ENCODE assay signal across 8 mouse cellular contexts in the genomic region with DNA sequence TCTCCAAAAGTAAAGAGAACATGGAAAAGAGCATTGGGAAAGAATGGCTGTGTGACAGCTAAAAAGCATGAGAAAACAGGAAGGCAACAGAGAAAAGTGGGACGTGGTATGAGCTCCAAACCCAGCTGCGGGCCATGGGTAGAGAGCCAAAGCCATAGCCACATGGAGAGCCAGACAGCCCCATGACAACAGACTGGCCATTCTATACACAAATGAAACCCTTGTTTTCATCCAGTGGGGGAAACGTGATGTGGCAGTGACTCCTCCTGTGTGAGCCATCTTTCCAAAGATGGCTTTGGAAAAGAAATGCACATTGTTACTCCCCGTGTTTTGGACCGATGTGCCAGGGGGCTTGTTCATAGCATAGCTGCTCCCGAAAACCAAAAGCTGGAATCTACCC. TPM values are rescaled to one million over a fixed set of nuclear protein-coding genes. Genes with fewer than 3 reads are reported as not detected.
A peak's percentile ranks its signal among the peaks of the same experiment; 100 is the strongest.
DNase-seq lines count a peak whose midpoint lies in the region; ATAC-seq lines count a peak whose summit lies in the region.

No protein-coding gene starts in this region.

- no peaks in the 10 kb centered on the region; the same call in 1 of the 2 replicates for H3K4me1 ChIP-seq in kidney, embryonic 14.5 days (ENCODE audit: control insufficient read depth, insufficient read depth, low read length)
- peaks cover 32% of the 10 kb centered on the region for H3K4me1 ChIP-seq in forebrain, embryonic 15.5 days
- H3K4me1 ChIP-seq in liver, embryonic 15.5 days (replicated peaks): peaks cover 24% of the 10 kb centered on the region

- peak overlapping the region; percentile 90 for H3K4me3 ChIP-seq in kidney, embryonic 14.5 days (ENCODE audit: low read length)
- peak overlapping the region; percentile 59 for H3K4me3 ChIP-seq in forebrain, embryonic 15.5 days
- peak overlapping the region; percentile 79 for H3K4me3 ChIP-seq in liver, embryonic 15.5 days (replicated peaks)

- H3K36me3 ChIP-seq in kidney, embryonic 14.5 days (ENCODE audit: control insufficient read depth, insufficient read depth, low read length): no peaks in the 10 kb centered on the region
- H3K36me3 ChIP-seq in forebrain, embryonic 15.5 days: no peaks in the 10 kb centered on the region
- H3K36me3 ChIP-seq in liver, embryonic 15.5 days (replicated peaks): no peaks in the 10 kb centered on the region

- H3K9ac ChIP-seq in kidney, embryonic 14.5 days (ENCODE audit: low read depth, low read length): peak overlapping the region; percentile 23; the same call in 1 of the 2 replicates
- H3K9ac ChIP-seq in forebrain, embryonic 15.5 days (replicated peaks): peak overlapping the region; percentile 79
- peak overlapping the region; percentile 82 for H3K9ac ChIP-seq in liver, embryonic 15.5 days

- H3K9me3 ChIP-seq in kidney, embryonic 14.5 days (ENCODE audit: control insufficient read depth, low read length): no peaks in the 10 kb centered on the region
- H3K9me3 ChIP-seq in forebrain, embryonic 15.5 days: no peaks in the 10 kb centered on the region
- H3K9me3 ChIP-seq in liver, embryonic 15.5 days (replicated peaks): no peaks in the 10 kb centered on the region

- H3K27me3 ChIP-seq in kidney, embryonic 14.5 days (ENCODE audit: control insufficient read depth, insufficient read depth, low read length): peaks cover 3% of the 10 kb centered on the region; the same call in 1 of the 2 replicates
- peaks cover 14% of the 10 kb centered on the region; the same call in 1 of the 2 replicates for H3K27me3 ChIP-seq in forebrain, embryonic 15.5 days
- H3K27me3 ChIP-seq in liver, embryonic 15.5 days: peaks cover 13% of the 10 kb centered on the region

- H3K27ac ChIP-seq in kidney, embryonic 14.5 days (ENCODE audit: low read depth, low read length): no peak overlapping the region
- H3K27ac ChIP-seq in forebrain, embryonic 15.5 days (replicated peaks): peak overlapping the region; percentile 88
- peak overlapping the region; percentile 95 for H3K27ac ChIP-seq in liver, embryonic 15.5 days (replicated peaks)

- ATAC-seq in kidney, embryonic 14.5 days (ENCODE audit: low FRiP score, low TSS enrichment): peak; percentile 28; the same call in 1 of the 2 replicates
- peak; percentile 1 for ATAC-seq in activated CD4-positive, CD25-positive, alpha-beta regulatory T cell, adult 4 months
- ATAC-seq in forebrain, embryonic 15.5 days (replicated peaks): peak; percentile 36
- peak; percentile 36; the same call in 1 of the 2 replicates for ATAC-seq in liver, embryonic 15.5 days (ENCODE audit: insufficient read depth)

- H3K4me2 ChIP-seq in kidney, embryonic 14.5 days (replicated peaks; ENCODE audit: low read depth, low read length): peak overlapping the region; percentile 80
- H3K4me2 ChIP-seq in forebrain, embryonic 15.5 days (replicated peaks): peak overlapping the region; percentile 62
- H3K4me2 ChIP-seq in liver, embryonic 15.5 days: peak overlapping the region; percentile 86

- WGBS in kidney, embryonic 14.5 days: 51% methylated on average over 6 of the region's 6 CpGs
- 29% methylated on average over 6 of the region's 6 CpGs for WGBS in forebrain, embryonic 15.5 days
- WGBS in liver, embryonic 15.5 days (ENCODE audit: insufficient replicate concordance): 36% methylated on average over 6 of the region's 6 CpGs

- no peak for DNase-seq in kidney, postnatal 4 days
- no peak for DNase-seq in thymus, postnatal 25 days
- no peak for DNase-seq in ovary, adult 18-20 months (ENCODE audit: low spot score)
- no peak for DNase-seq in lung, postnatal 36 days

RNA-seq across cellular contexts. Expression of a gene that starts 0.4 kb away (rescaled TPM):
- 23.8 and 24.3 TPM in 2 replicates for polyA plus RNA-seq in kidney, embryonic 14.5 days (2014; fragmentation: Nextera tagmentation; extraction: Ambion mirVana)
- 10 to 100 TPM; 10.9 to 17.7 TPM for polyA plus RNA-seq in activated CD4-positive, CD25-positive, alpha-beta regulatory T cell, adult 4 months (2017; shearing (Covaris generic))
- polyA plus RNA-seq in forebrain, embryonic 15.5 days (2015; fragmentation: Nextera tagmentation; extraction: Ambion mirVana): 32.5 and 33.5 TPM in 2 replicates
- 7.6 and 8.0 TPM in 2 replicates for polyA plus RNA-seq in liver, embryonic 15.5 days (2015; fragmentation: Nextera tagmentation; extraction: Ambion mirVana)

RNA-seq across cellular contexts. Expression of a gene that starts 58.0 kb away (rescaled TPM):
- 23.5 and 46.0 TPM in 2 replicates for polyA plus RNA-seq in kidney, embryonic 14.5 days (2014; fragmentation: Nextera tagmentation; extraction: Ambion mirVana)
- polyA plus RNA-seq in activated CD4-positive, CD25-positive, alpha-beta regulatory T cell, adult 4 months (2017; shearing (Covaris generic)): 10 to 100 TPM; 26.4 to 26.6 TPM
- 36.8 and 41.3 TPM in 2 replicates for polyA plus RNA-seq in forebrain, embryonic 15.5 days (2015; fragmentation: Nextera tagmentation; extraction: Ambion mirVana)
- polyA plus RNA-seq in liver, embryonic 15.5 days (2015; fragmentation: Nextera tagmentation; extraction: Ambion mirVana): 8.8 and 10.0 TPM in 2 replicates

RNA-seq across cellular contexts. Expression of a gene that starts 58.1 kb away (rescaled TPM):
- polyA plus RNA-seq in kidney, embryonic 14.5 days (2014; fragmentation: Nextera tagmentation; extraction: Ambion mirVana): 70.5 and 106 TPM in 2 replicates
- polyA plus RNA-seq in activated CD4-positive, CD25-positive, alpha-beta regulatory T cell, adult 4 months (2017; shearing (Covaris generic)): 10 to 100 TPM; 38.2 to 44.5 TPM
- polyA plus RNA-seq in forebrain, embryonic 15.5 days (2015; fragmentation: Nextera tagmentation; extraction: Ambion mirVana): 99.1 and 101 TPM in 2 replicates
- 35.2 and 36.7 TPM in 2 replicates for polyA plus RNA-seq in liver, embryonic 15.5 days (2015; fragmentation: Nextera tagmentation; extraction: Ambion mirVana)

Comparison
In these comparisons a context has a peak if more than half of its experiments do, and no peak if none do; other contexts are left out.
1. H3K9ac ChIP-seq: peak in every context shown above with its lines; median percentile 82 in liver, embryonic 15.5 days; 79 in forebrain, embryonic 15.5 days; 23 in kidney, embryonic 14.5 days.